Mouse (Mus musculus) cerebellum, postnatal 10 days (tissue): ENCODE data around the gene Shtn1.
A peak's percentile ranks its signal among the peaks of the same experiment; 100 is the strongest.

Experiments used
- DNase-seq, 2 experiments: peaks; one replicate each; pipeline ENCODE4 v3.0.0; 2021; ENCODE audit warnings: mixed read lengths in 2 of 2

The Shtn1 gene

GRCm38 (mm10) chr19:58963011-58963410 lies 112.9 kb downstream of the Shtn1 start:
- DNase-seq, result no peak

- DNase-seq, result no peak
Observed at GRCm38 (mm10) chr19:58954779-58955178, 121.1 kb downstream of the Shtn1 start.

GRCm38 (mm10) chr19:58952236-58952635 lies 123.7 kb downstream of the Shtn1 start:
- no peak for DNase-seq

- no peak for DNase-seq
Observed at GRCm38 (mm10) chr19:58951521-58951920, 124.4 kb downstream of the Shtn1 start.

- DNase-seq, result no peak
Observed at GRCm38 (mm10) chr19:58945959-58946358, 129.9 kb downstream of the Shtn1 start.

- peak; percentile 97 to 98 for DNase-seq
Observed at GRCm38 (mm10) chr19:58942841-58943828, 132.8 kb downstream of the Shtn1 start, which contains the start of the genes Eno4 and Hspa12a. Gene Eno4 (plus strand): TSS chr19:58943425. Gene Hspa12a (minus strand): TSS chr19:58943654.

- no peak for DNase-seq
Observed at GRCm38 (mm10) chr19:58933062-58933461, 142.8 kb downstream of the Shtn1 start.

- no peak for DNase-seq
Observed at GRCm38 (mm10) chr19:58931081-58931800, 144.7 kb downstream of the Shtn1 start.
